Mouse (Mus musculus): Measurements from ENCODE around the gene Runx3. TPM values are rescaled to one million over a fixed set of nuclear protein-coding genes. Genes with fewer than 3 reads are reported as not detected.

Runx3 gene
- 0.24 and 0.54 TPM in 2 replicates for polyA plus RNA-seq (2015; fragmentation: Nextera tagmentation; extraction: Ambion mirVana)

GRCm38 (mm10) chr4:135120342-135121100 is at the start of gene Runx3:
Gene Runx3, plus strand, starts transcription at chr4:135120652.
- H3K36me3 ChIP-seq (ENCODE audit: control insufficient read depth, insufficient read depth, low read length) = no peaks in the 10 kb centered on the region
- WGBS = 77% methylated on average over 18 of the region's 18 CpGs
- ATAC-seq (ENCODE audit: insufficient read depth, low FRiP score) = no peak
- H3K27ac ChIP-seq (ENCODE audit: low read length) = no peak within 1 kb of the TSS
- no peaks in the 10 kb centered on the region for H3K27me3 ChIP-seq (ENCODE audit: control insufficient read depth, insufficient read depth, low read length)
- no peaks in the 10 kb centered on the region for H3K9me3 ChIP-seq (replicated peaks; ENCODE audit: control insufficient read depth, low read length)
- H3K4me2 ChIP-seq (ENCODE audit: low read depth, low read length) = no peak within 1 kb of the TSS
- H3K9ac ChIP-seq (ENCODE audit: low read length) = no peak within 1 kb of the TSS
- no peak within 1 kb of the TSS for H3K4me3 ChIP-seq (replicated peaks; ENCODE audit: low read length)
- no peaks in the 10 kb centered on the region for H3K4me1 ChIP-seq (ENCODE audit: control insufficient read depth, insufficient read depth, low read length)

GRCm38 (mm10) chr4:135072671-135073070 is 47.8 kb upstream of the Runx3 start:
- WGBS = 78% methylated on average over 6 of the region's 6 CpGs
- no peaks in the 10 kb centered on the region for H3K27me3 ChIP-seq (ENCODE audit: control insufficient read depth, insufficient read depth, low read length)
- no peaks in the 10 kb centered on the region for H3K9me3 ChIP-seq (replicated peaks; ENCODE audit: control insufficient read depth, low read length)
- H3K4me1 ChIP-seq (ENCODE audit: control insufficient read depth, insufficient read depth, low read length) = no peaks in the 10 kb centered on the region
- no peak overlapping the region for H3K27ac ChIP-seq (ENCODE audit: low read length)
- H3K9ac ChIP-seq (ENCODE audit: low read length) = no peak overlapping the region
- no peak overlapping the region for H3K4me3 ChIP-seq (replicated peaks; ENCODE audit: low read length)
- H3K36me3 ChIP-seq (ENCODE audit: control insufficient read depth, insufficient read depth, low read length) = no peaks in the 10 kb centered on the region
- H3K4me2 ChIP-seq (ENCODE audit: low read depth, low read length) = no peak overlapping the region
- ATAC-seq (ENCODE audit: insufficient read depth, low FRiP score) = no peak

GRCm38 (mm10) chr4:135073523-135073922 is 46.9 kb upstream of the Runx3 start:
- no peak overlapping the region for H3K27ac ChIP-seq (ENCODE audit: low read length)
- 54% methylated on average over 10 of the region's 10 CpGs for WGBS
- ATAC-seq (ENCODE audit: insufficient read depth, low FRiP score) = peak; percentile 66; the same call in 1 of the 2 replicates
- H3K36me3 ChIP-seq (ENCODE audit: control insufficient read depth, insufficient read depth, low read length) = no peaks in the 10 kb centered on the region
- H3K9ac ChIP-seq (ENCODE audit: low read length) = no peak overlapping the region
- H3K4me2 ChIP-seq (ENCODE audit: low read depth, low read length) = no peak overlapping the region
- H3K27me3 ChIP-seq (ENCODE audit: control insufficient read depth, insufficient read depth, low read length) = no peaks in the 10 kb centered on the region
- H3K9me3 ChIP-seq (replicated peaks; ENCODE audit: control insufficient read depth, low read length) = no peaks in the 10 kb centered on the region
- no peaks in the 10 kb centered on the region for H3K4me1 ChIP-seq (ENCODE audit: control insufficient read depth, insufficient read depth, low read length)
- H3K4me3 ChIP-seq (replicated peaks; ENCODE audit: low read length) = no peak overlapping the region

GRCm38 (mm10) chr4:135074646-135075045 is 45.8 kb upstream of the Runx3 start:
- Histone ChIP-seq H3K36me3 (ENCODE audit: control insufficient read depth, insufficient read depth, low read length) (no peaks in the 10 kb centered on the region), H3K4me2 (ENCODE audit: low read depth, low read length) (no peak overlapping the region), H3K4me1 (ENCODE audit: control insufficient read depth, insufficient read depth, low read length) (peaks cover 2% of the 10 kb centered on the region; the same call in 1 of the 2 replicates), H3K27ac (ENCODE audit: low read length) (no peak overlapping the region), H3K4me3 (replicated peaks; ENCODE audit: low read length) (no peak overlapping the region), H3K27me3 (ENCODE audit: control insufficient read depth, insufficient read depth, low read length) (no peaks in the 10 kb centered on the region), H3K9ac (ENCODE audit: low read length) (no peak overlapping the region), H3K9me3 (replicated peaks; ENCODE audit: control insufficient read depth, low read length) (no peaks in the 10 kb centered on the region)
- no peak for ATAC-seq (ENCODE audit: insufficient read depth, low FRiP score)
- WGBS = 61% methylated on average over 4 of the region's 4 CpGs

GRCm38 (mm10) chr4:135075360-135075759 is 45.1 kb upstream of the Runx3 start:
- no peak overlapping the region for H3K9ac ChIP-seq (ENCODE audit: low read length)
- H3K9me3 ChIP-seq (replicated peaks; ENCODE audit: control insufficient read depth, low read length) = no peaks in the 10 kb centered on the region
- no peak overlapping the region for H3K4me3 ChIP-seq (replicated peaks; ENCODE audit: low read length)
- no peak for ATAC-seq (ENCODE audit: insufficient read depth, low FRiP score)
- H3K27ac ChIP-seq (ENCODE audit: low read length) = no peak overlapping the region
- 84% methylated on average over 6 of the region's 6 CpGs for WGBS
- no peaks in the 10 kb centered on the region for H3K36me3 ChIP-seq (ENCODE audit: control insufficient read depth, insufficient read depth, low read length)
- H3K27me3 ChIP-seq (ENCODE audit: control insufficient read depth, insufficient read depth, low read length) = no peaks in the 10 kb centered on the region
- H3K4me1 ChIP-seq (ENCODE audit: control insufficient read depth, insufficient read depth, low read length) = peaks cover 7% of the 10 kb centered on the region; the same call in 1 of the 2 replicates
- no peak overlapping the region for H3K4me2 ChIP-seq (ENCODE audit: low read depth, low read length)

GRCm38 (mm10) chr4:135076611-135077010 is 43.8 kb upstream of the Runx3 start:
- H3K27ac ChIP-seq (ENCODE audit: low read length) = no peak overlapping the region
- no peak overlapping the region for H3K9ac ChIP-seq (ENCODE audit: low read length)
- H3K4me2 ChIP-seq (ENCODE audit: low read depth, low read length) = no peak overlapping the region
- no peaks in the 10 kb centered on the region for H3K27me3 ChIP-seq (ENCODE audit: control insufficient read depth, insufficient read depth, low read length)
- no peak for ATAC-seq (ENCODE audit: insufficient read depth, low FRiP score)
- no peak overlapping the region for H3K4me3 ChIP-seq (replicated peaks; ENCODE audit: low read length)
- WGBS = 80% methylated on average over 5 of the region's 5 CpGs
- peaks cover 7% of the 10 kb centered on the region; the same call in 1 of the 2 replicates for H3K4me1 ChIP-seq (ENCODE audit: control insufficient read depth, insufficient read depth, low read length)
- H3K36me3 ChIP-seq (ENCODE audit: control insufficient read depth, insufficient read depth, low read length) = no peaks in the 10 kb centered on the region
- H3K9me3 ChIP-seq (replicated peaks; ENCODE audit: control insufficient read depth, low read length) = no peaks in the 10 kb centered on the region

- no peak for ATAC-seq (ENCODE audit: insufficient read depth, low FRiP score)
Measured at GRCm38 (mm10) chr4:135077196-135077595, 43.3 kb upstream of the Runx3 start.

GRCm38 (mm10) chr4:135079859-135080640 is 40.4 kb upstream of the Runx3 start:
- Histone ChIP-seq H3K4me3 (replicated peaks; ENCODE audit: low read length) (no peak overlapping the region), H3K4me2 (ENCODE audit: low read depth, low read length) (no peak overlapping the region), H3K4me1 (ENCODE audit: control insufficient read depth, insufficient read depth, low read length) (peaks cover 7% of the 10 kb centered on the region; the same call in 1 of the 2 replicates), H3K9ac (ENCODE audit: low read length) (0 out of 2 replicates have a peak overlapping the region, but pooled peaks have one; percentile 21), H3K27me3 (ENCODE audit: control insufficient read depth, insufficient read depth, low read length) (no peaks in the 10 kb centered on the region), H3K27ac (ENCODE audit: low read length) (peak overlapping the region; percentile 70), H3K36me3 (ENCODE audit: control insufficient read depth, insufficient read depth, low read length) (no peaks in the 10 kb centered on the region), H3K9me3 (replicated peaks; ENCODE audit: control insufficient read depth, low read length) (no peaks in the 10 kb centered on the region)
- 64% methylated on average over 23 of the region's 23 CpGs for WGBS
- ATAC-seq (ENCODE audit: insufficient read depth, low FRiP score) = peak; percentile 48; the same call in 1 of the 2 replicates

More at GRCm38 (mm10) chr4:135077196-135077595, 43.3 kb upstream of the Runx3 start:
- no peaks in the 10 kb centered on the region for H3K27me3 ChIP-seq (ENCODE audit: control insufficient read depth, insufficient read depth, low read length)
- H3K4me2 ChIP-seq (ENCODE audit: low read depth, low read length) = no peak overlapping the region
- 70% methylated on average over 9 of the region's 9 CpGs for WGBS
- peaks cover 7% of the 10 kb centered on the region; the same call in 1 of the 2 replicates for H3K4me1 ChIP-seq (ENCODE audit: control insufficient read depth, insufficient read depth, low read length)
- no peaks in the 10 kb centered on the region for H3K36me3 ChIP-seq (ENCODE audit: control insufficient read depth, insufficient read depth, low read length)
- H3K4me3 ChIP-seq (replicated peaks; ENCODE audit: low read length) = no peak overlapping the region
- H3K27ac ChIP-seq (ENCODE audit: low read length) = no peak overlapping the region
- no peak overlapping the region for H3K9ac ChIP-seq (ENCODE audit: low read length)
- no peaks in the 10 kb centered on the region for H3K9me3 ChIP-seq (replicated peaks; ENCODE audit: control insufficient read depth, low read length)

- no peaks in the 10 kb centered on the region for H3K27me3 ChIP-seq (ENCODE audit: control insufficient read depth, insufficient read depth, low read length)
- H3K9ac ChIP-seq (ENCODE audit: low read length) = peak overlapping the region; percentile 21; the same call in 1 of the 2 replicates
- no peak overlapping the region for H3K4me2 ChIP-seq (ENCODE audit: low read depth, low read length)
- no peak overlapping the region for H3K4me3 ChIP-seq (replicated peaks; ENCODE audit: low read length)
- no peaks in the 10 kb centered on the region for H3K9me3 ChIP-seq (replicated peaks; ENCODE audit: control insufficient read depth, low read length)
- H3K36me3 ChIP-seq (ENCODE audit: control insufficient read depth, insufficient read depth, low read length) = no peaks in the 10 kb centered on the region
- peaks cover 7% of the 10 kb centered on the region; the same call in 1 of the 2 replicates for H3K4me1 ChIP-seq (ENCODE audit: control insufficient read depth, insufficient read depth, low read length)
- no peak for ATAC-seq (ENCODE audit: insufficient read depth, low FRiP score)
- H3K27ac ChIP-seq (ENCODE audit: low read length) = no peak overlapping the region
- WGBS = 62% methylated on average over 7 of the region's 7 CpGs
Measured at GRCm38 (mm10) chr4:135080641-135080920, 39.9 kb upstream of the Runx3 start.

Measured in stomach, embryonic 16.5 days (tissue).